ENCODE assay signal across 9 mouse cellular contexts in genomic region chr2:156515565-156516185, GRCm38 (mm10). TPM values are rescaled to one million over a fixed set of nuclear protein-coding genes. Genes with fewer than 3 reads are reported as not detected.
DNase-seq lines count a peak whose midpoint lies in the region; ATAC-seq and TF ChIP-seq lines count a peak whose summit lies in the region.
"Had no signal": no experiment of that assay in that cellular context is flagged by ENCODE, and none has a peak within 500 bp of the region (broad histone marks: within the 10 kb centered on the region; RNA-seq: fewer than 3 reads in every experiment).

No protein-coding gene starts in this region.

- H3K27ac ChIP-seq in hindbrain, postnatal 0 days: no peak overlapping the region
- H3K27ac ChIP-seq: lung, embryonic 15.5 days had no signal

- H3K9me3 ChIP-seq in hindbrain, postnatal 0 days (ENCODE audit: low read length): no peaks in the 10 kb centered on the region
- H3K9me3 ChIP-seq: lung, embryonic 15.5 days had no signal

- H3K4me2 ChIP-seq in hindbrain, postnatal 0 days (ENCODE audit: low read depth, low read length): no peak overlapping the region
- H3K4me2 ChIP-seq: lung, embryonic 15.5 days had no signal

- no peaks in the 10 kb centered on the region for H3K4me1 ChIP-seq in hindbrain, postnatal 0 days (ENCODE audit: insufficient read depth, low read length)
- H3K4me1 ChIP-seq: lung, embryonic 15.5 days had no signal

- H3K4me3 ChIP-seq in hindbrain, postnatal 0 days (ENCODE audit: low read length): no peak overlapping the region
- H3K4me3 ChIP-seq: lung, embryonic 15.5 days had no signal

- H3K9ac ChIP-seq in hindbrain, postnatal 0 days (replicated peaks; ENCODE audit: low read length): no peak overlapping the region
- H3K9ac ChIP-seq: lung, embryonic 15.5 days had no signal

- ATAC-seq in frontal cortex, adult (ENCODE audit: low TSS enrichment): peak; percentile 61
- peak; percentile 70 for ATAC-seq in hindbrain, postnatal 0 days

- H3K27me3 ChIP-seq in hindbrain, postnatal 0 days (ENCODE audit: insufficient read depth, low read length): no peaks in the 10 kb centered on the region
- H3K27me3 ChIP-seq: lung, embryonic 15.5 days had no signal

- DNase-seq in T-cell, adult 2 months (ENCODE audit: low spot score): peak; percentile 45
- DNase-seq in cerebellum, adult 8-10 months: peak; percentile 88
- DNase-seq in hindbrain, postnatal 0 days (ENCODE audit: low spot score): peak; percentile 83
- peak; percentile 85 to 87 for DNase-seq in left cerebral cortex, adult 18-20 months (ENCODE audit: low spot score in 2 of 2)
- DNase-seq in mesoderm, embryonic 11.5 days (ENCODE audit: low read depth, low spot score): peak; percentile 60
- DNase-seq in right cerebral cortex, postnatal 14 days: peak; percentile 87
- DNase-seq in urinary bladder, postnatal 4 days (ENCODE audit: low spot score in 2 of 2): peak; percentile 47 to 78

- WGBS in hindbrain, postnatal 0 days: 29% methylated on average over 7 of the region's 7 CpGs

- H3K36me3 ChIP-seq in hindbrain, postnatal 0 days (ENCODE audit: insufficient read depth, low read length): peaks cover 31% of the 10 kb centered on the region
- H3K36me3 ChIP-seq: lung, embryonic 15.5 days had no signal

- TF ChIP-seq CTCF in hindbrain, postnatal 0 days (IDR thresholded peaks at IDR 0.05; ENCODE audit: low read depth): peak; percentile 97

RNA-seq across cellular contexts. Expression of gene Aar2, which starts 31.7 kb away (rescaled TPM):
- total RNA-seq in hindbrain, postnatal 0 days (2014; rRNA removed): 47.4 and 61.6 TPM in 2 replicates
- 39.2 and 40.3 TPM in 2 replicates for polyA plus RNA-seq in hindbrain, postnatal 0 days (2015; fragmentation: Nextera tagmentation; extraction: Ambion mirVana)
- total RNA-seq in left cerebral cortex, adult 18-20 months (2021): 10 to 100 TPM; 35.8 to 38.4 TPM
